Mouse (Mus musculus) C2C12 (cell line): ENCODE measurements at regions not wholly inside any gene's neighbourhood (a gene's known extent, or its start where the extent isn't known, plus 50 kb on each side); places are given as distances from the start of the nearest gene placed in this dataset.

Experiments used
- CTCF ChIP-seq: IDR thresholded peaks from one replicate; pipeline ENCODE4 v1.5.1; 2011; ENCODE audit not compliant: control insufficient read depth, insufficient read depth, insufficient read length
- MAX ChIP-seq: IDR thresholded peaks from one replicate; pipeline ENCODE4 v1.6.1; 2011; ENCODE audit warnings: mild to moderate bottlenecking, control low read depth
- MYOG ChIP-seq: IDR thresholded peaks from one replicate; pipeline ENCODE4 v1.6.1; 2011; ENCODE audit not compliant: control insufficient read depth, insufficient read length; ENCODE audit errors: extremely low read depth
- USF1 ChIP-seq: IDR thresholded peaks from one replicate; pipeline ENCODE4 v1.6.1; 2011; ENCODE audit warnings: low read depth, mild to moderate bottlenecking, control low read depth, moderate library complexity

DNA sequence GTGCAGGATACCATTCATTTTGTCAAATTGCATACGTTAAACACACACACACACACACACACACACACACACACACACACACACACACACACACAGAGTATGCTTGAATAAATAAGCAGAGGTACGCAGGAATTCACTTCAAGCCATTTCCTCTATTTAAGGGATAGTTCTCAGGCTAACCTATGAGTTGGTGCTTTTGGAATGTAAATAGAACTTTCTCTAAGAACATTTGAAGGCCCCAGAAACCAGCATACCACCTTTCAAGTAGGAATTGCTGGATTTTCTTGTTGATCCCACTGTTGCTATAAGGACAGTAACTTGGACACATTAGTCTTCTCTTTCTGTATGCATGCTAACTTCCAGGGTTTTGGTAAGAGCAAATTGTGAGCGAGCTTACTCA, 66.7 kb upstream of the Kitl start:
- TF ChIP-seq CTCF (no peak), MYOG (no peak), USF1 (no peak), MAX (no peak)
